In the genomic region with DNA sequence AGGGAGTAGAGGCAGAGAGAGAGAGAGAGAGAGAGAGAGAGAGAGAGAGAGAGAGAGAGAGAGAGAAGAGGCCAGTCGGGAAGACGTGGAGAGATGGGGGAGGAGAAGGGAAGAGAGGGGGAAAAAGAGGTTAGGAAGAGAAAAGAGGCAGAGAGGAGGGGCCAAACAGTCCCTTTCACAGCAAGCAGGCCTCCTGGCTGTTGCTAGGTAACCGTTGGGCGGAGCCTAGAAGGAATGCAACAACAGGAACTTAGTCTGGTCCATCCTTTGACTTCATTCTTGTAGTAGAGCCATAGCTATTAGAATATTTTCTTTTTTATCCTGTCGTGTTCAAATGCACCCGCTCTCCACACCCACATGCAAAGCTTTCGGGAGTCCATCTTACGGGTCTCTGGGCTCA, we compare ENCODE assay signal across 8 mouse cellular contexts. TPM values are rescaled to one million over a fixed set of nuclear protein-coding genes. Genes with fewer than 3 reads are reported as not detected.
DNase-seq lines count a peak whose midpoint lies in the region; ATAC-seq and TF ChIP-seq lines count a peak whose summit lies in the region.

No protein-coding gene starts in this region.

- H3K27ac ChIP-seq in hindbrain, embryonic 14.5 days, result peak overlapping the region; percentile 21; the same call in 1 of the 2 replicates
- H3K27ac ChIP-seq in lung, postnatal 0 days (ENCODE audit: low read length), result no peak overlapping the region
- H3K27ac ChIP-seq in stomach, embryonic 15.5 days, result no peak overlapping the region

- peak overlapping the region; percentile 43 for H3K4me2 ChIP-seq in hindbrain, embryonic 14.5 days (replicated peaks)
- H3K4me2 ChIP-seq in lung, postnatal 0 days (replicated peaks; ENCODE audit: low read depth, low read length), result no peak overlapping the region
- H3K4me2 ChIP-seq in stomach, embryonic 15.5 days, result peak overlapping the region; percentile 26

- no peak overlapping the region for H3K9ac ChIP-seq in hindbrain, embryonic 14.5 days
- no peak overlapping the region for H3K9ac ChIP-seq in lung, postnatal 0 days (replicated peaks; ENCODE audit: low read depth)
- no peak overlapping the region for H3K9ac ChIP-seq in stomach, embryonic 15.5 days

- peaks cover 4% of the 10 kb centered on the region; the same call in 1 of the 2 replicates for H3K4me1 ChIP-seq in hindbrain, embryonic 14.5 days (replicated peaks; ENCODE audit: control insufficient read depth, insufficient read depth, low read length)
- H3K4me1 ChIP-seq in lung, postnatal 0 days (ENCODE audit: insufficient read depth, low read depth, low read length), result no peaks in the 10 kb centered on the region
- H3K4me1 ChIP-seq in stomach, embryonic 15.5 days, result peaks cover 11% of the 10 kb centered on the region; the same call in 1 of the 2 replicates

- peak; percentile 24 for DNase-seq in urinary bladder, postnatal 14 days (ENCODE audit: low spot score)
- DNase-seq in urinary bladder, adult 18-20 months (ENCODE audit: low spot score in 2 of 2), result no peak
- peak; percentile 73 for DNase-seq in hindbrain, embryonic 14.5 days (ENCODE audit: low spot score)
- DNase-seq in lung, postnatal 0 days (ENCODE audit: low spot score), result peak; percentile 38
- DNase-seq in gastrocnemius, postnatal 36 days, result no peak

- no peak for TF ChIP-seq EP300 in lung, postnatal 0 days (IDR thresholded peaks at IDR 0.05)

- no peak overlapping the region for H3K4me3 ChIP-seq in hindbrain, embryonic 14.5 days (replicated peaks; ENCODE audit: low read length)
- no peak overlapping the region for H3K4me3 ChIP-seq in lung, postnatal 0 days (ENCODE audit: low read depth, low read length)
- H3K4me3 ChIP-seq in stomach, embryonic 15.5 days (replicated peaks), result no peak overlapping the region

- intact Hi-C loops in gastrocnemius, postnatal 36 days (cut with DNase I), result no loop called here

- 2% methylated on average over 8 of the region's 8 CpGs for WGBS in hindbrain, embryonic 14.5 days
- WGBS in lung, postnatal 0 days, result 14% methylated on average over 8 of the region's 8 CpGs
- WGBS in stomach, embryonic 15.5 days, result 9% methylated on average over 8 of the region's 8 CpGs

- ATAC-seq in common myeloid progenitor, adult 5-6 weeks (replicated peaks; ENCODE audit: low read depth, poor library complexity, severe bottlenecking), result peak; percentile 77
- peak; percentile 46; the same call in 1 of the 2 replicates for ATAC-seq in hindbrain, embryonic 14.5 days (ENCODE audit: low FRiP score)
- no peak for ATAC-seq in lung, postnatal 0 days
- ATAC-seq in stomach, embryonic 15.5 days (ENCODE audit: insufficient read depth, low FRiP score, low read depth), result peak; percentile 58; the same call in 1 of the 2 replicates
- no peak for ATAC-seq in erythroblast, adult 5-6 weeks (replicated peaks; ENCODE audit: low FRiP score, poor library complexity, severe bottlenecking)

- no peaks in the 10 kb centered on the region for H3K27me3 ChIP-seq in hindbrain, embryonic 14.5 days (ENCODE audit: control insufficient read depth, insufficient read depth, low read length)
- no peaks in the 10 kb centered on the region for H3K27me3 ChIP-seq in lung, postnatal 0 days (replicated peaks; ENCODE audit: insufficient read depth, low read length)
- H3K27me3 ChIP-seq in stomach, embryonic 15.5 days (replicated peaks), result no peaks in the 10 kb centered on the region

- H3K9me3 ChIP-seq in hindbrain, embryonic 14.5 days (ENCODE audit: control insufficient read depth, low read length), result no peaks in the 10 kb centered on the region
- H3K9me3 ChIP-seq in lung, postnatal 0 days (ENCODE audit: low read length), result no peaks in the 10 kb centered on the region
- no peaks in the 10 kb centered on the region for H3K9me3 ChIP-seq in stomach, embryonic 15.5 days

- TF ChIP-seq CTCF in lung, postnatal 0 days (IDR thresholded peaks at IDR 0.05), result no peak

- H3K36me3 ChIP-seq in hindbrain, embryonic 14.5 days (replicated peaks; ENCODE audit: control insufficient read depth, insufficient read depth), result no peaks in the 10 kb centered on the region
- no peaks in the 10 kb centered on the region for H3K36me3 ChIP-seq in lung, postnatal 0 days (ENCODE audit: insufficient read depth, low read length)
- H3K36me3 ChIP-seq in stomach, embryonic 15.5 days, result no peaks in the 10 kb centered on the region

RNA-seq across cellular contexts. Expression of a gene that starts 9.1 kb away (rescaled TPM):
- total RNA-seq in common myeloid progenitor, adult 5-6 weeks (2017), result 11.0 and 14.9 TPM in 2 replicates
- 13.7 and 16.6 TPM in 2 replicates for polyA plus RNA-seq in hindbrain, embryonic 14.5 days (2014; fragmentation: Nextera tagmentation; extraction: Ambion mirVana)
- 20.1 and 34.1 TPM in 2 replicates for polyA plus RNA-seq in lung, postnatal 0 days (2015; fragmentation: Nextera tagmentation; extraction: Ambion mirVana)
- 37.6 and 39.6 TPM in 2 replicates for polyA plus RNA-seq in stomach, embryonic 15.5 days (2015; fragmentation: Nextera tagmentation; extraction: Ambion mirVana)
- 10 to 100 TPM; 22.4 to 24.3 TPM for total RNA-seq in gastrocnemius, postnatal 36 days (2021)
- 6.7 and 18.6 TPM in 2 replicates for total RNA-seq in erythroblast, adult 5-6 weeks (2015; ENCODE audit: low replicate concordance)
- 4.6 and 6.2 TPM in 2 replicates for total RNA-seq in erythroblast, adult 5-6 weeks (2017; ENCODE audit: low replicate concordance)

RNA-seq across cellular contexts. Expression of a gene that starts 18.8 kb away (rescaled TPM):
- total RNA-seq in common myeloid progenitor, adult 5-6 weeks (2017), result not detected in 2 replicates
- not detected in 2 replicates for polyA plus RNA-seq in hindbrain, embryonic 14.5 days (2014; fragmentation: Nextera tagmentation; extraction: Ambion mirVana)
- not detected in 2 replicates for polyA plus RNA-seq in lung, postnatal 0 days (2015; fragmentation: Nextera tagmentation; extraction: Ambion mirVana)
- polyA plus RNA-seq in stomach, embryonic 15.5 days (2015; fragmentation: Nextera tagmentation; extraction: Ambion mirVana), result not detected in 2 replicates
- not detected for total RNA-seq in gastrocnemius, postnatal 36 days (2021)
- total RNA-seq in erythroblast, adult 5-6 weeks (2015; ENCODE audit: low replicate concordance), result not detected in 2 replicates
- not detected in 2 replicates for total RNA-seq in erythroblast, adult 5-6 weeks (2017; ENCODE audit: low replicate concordance)

RNA-seq across cellular contexts. Expression of a gene that starts 35.8 kb away (rescaled TPM):
- total RNA-seq in common myeloid progenitor, adult 5-6 weeks (2017), result 0.50 and 2.9 TPM in 2 replicates
- polyA plus RNA-seq in hindbrain, embryonic 14.5 days (2014; fragmentation: Nextera tagmentation; extraction: Ambion mirVana), result 4.7 and 4.8 TPM in 2 replicates
- polyA plus RNA-seq in lung, postnatal 0 days (2015; fragmentation: Nextera tagmentation; extraction: Ambion mirVana), result 7.6 TPM in 2 replicates
- 9.8 and 10.1 TPM in 2 replicates for polyA plus RNA-seq in stomach, embryonic 15.5 days (2015; fragmentation: Nextera tagmentation; extraction: Ambion mirVana)
- total RNA-seq in gastrocnemius, postnatal 36 days (2021), result 1 to 10 TPM in 1 of 2 experiments, under 1 TPM in 1; 0.96 to 1.8 TPM
- 6.9 and 16.9 TPM in 2 replicates for total RNA-seq in erythroblast, adult 5-6 weeks (2015; ENCODE audit: low replicate concordance)
- total RNA-seq in erythroblast, adult 5-6 weeks (2017; ENCODE audit: low replicate concordance), result 3.6 and 3.8 TPM in 2 replicates

RNA-seq across cellular contexts. Expression of a gene that starts 47.5 kb away (rescaled TPM):
- 0.53 and 1.5 TPM in 2 replicates for total RNA-seq in common myeloid progenitor, adult 5-6 weeks (2017)
- polyA plus RNA-seq in hindbrain, embryonic 14.5 days (2014; fragmentation: Nextera tagmentation; extraction: Ambion mirVana), result 5.6 and 5.9 TPM in 2 replicates
- polyA plus RNA-seq in lung, postnatal 0 days (2015; fragmentation: Nextera tagmentation; extraction: Ambion mirVana), result 25.2 and 33.1 TPM in 2 replicates
- 7.6 and 7.7 TPM in 2 replicates for polyA plus RNA-seq in stomach, embryonic 15.5 days (2015; fragmentation: Nextera tagmentation; extraction: Ambion mirVana)
- 1 to 10 TPM; 4.7 to 9.3 TPM for total RNA-seq in gastrocnemius, postnatal 36 days (2021)
- total RNA-seq in erythroblast, adult 5-6 weeks (2015; ENCODE audit: low replicate concordance), result not detected in 2 replicates
- 0.85 and 1.5 TPM in 2 replicates for total RNA-seq in erythroblast, adult 5-6 weeks (2017; ENCODE audit: low replicate concordance)

Comparison
In these comparisons a context has a peak if more than half of its experiments do, and no peak if none do; other contexts are left out.
1. DNase-seq: peak in urinary bladder, postnatal 14 days (single experiment), hindbrain, embryonic 14.5 days (single experiment) and lung, postnatal 0 days (single experiment); none in urinary bladder, adult 18-20 months (0 of 2) and gastrocnemius, postnatal 36 days (0 of 2).
2. ATAC-seq: peak in common myeloid progenitor, adult 5-6 weeks (single experiment), hindbrain, embryonic 14.5 days (single experiment) and stomach, embryonic 15.5 days (single experiment); none in lung, postnatal 0 days (single experiment) and erythroblast, adult 5-6 weeks (single experiment).